Mouse (Mus musculus): ENCODE data around the gene Myrf. TPM values are rescaled to one million over a fixed set of nuclear protein-coding genes. Genes with fewer than 3 reads are reported as not detected.

Myrf gene
- total RNA-seq (2021), result 10 to 100 TPM; 30.5 to 32.4 TPM

- peak; percentile 65 to 70 for DNase-seq (ENCODE audit: extremely low spot score in 1 of 2, low spot score in 1 of 2)
These were observed at the start of gene Myrf for GRCm38 (mm10) chr19:10240654-10241305. Gene Myrf, minus strand, starts transcription at chr19:10240748.

GRCm38 (mm10) chr19:10289609-10290150 is 49.1 kb upstream of the Myrf start:
- DNase-seq (ENCODE audit: extremely low spot score in 1 of 2, low spot score in 1 of 2), result no peak

- no peak for DNase-seq (ENCODE audit: extremely low spot score in 1 of 2, low spot score in 1 of 2)
These were observed 47.8 kb upstream of the Myrf start for GRCm38 (mm10) chr19:10288125-10289040.

- no peak for DNase-seq (ENCODE audit: extremely low spot score in 1 of 2, low spot score in 1 of 2)
These were observed 45.9 kb upstream of the Myrf start for GRCm38 (mm10) chr19:10286458-10286872.

DNA sequence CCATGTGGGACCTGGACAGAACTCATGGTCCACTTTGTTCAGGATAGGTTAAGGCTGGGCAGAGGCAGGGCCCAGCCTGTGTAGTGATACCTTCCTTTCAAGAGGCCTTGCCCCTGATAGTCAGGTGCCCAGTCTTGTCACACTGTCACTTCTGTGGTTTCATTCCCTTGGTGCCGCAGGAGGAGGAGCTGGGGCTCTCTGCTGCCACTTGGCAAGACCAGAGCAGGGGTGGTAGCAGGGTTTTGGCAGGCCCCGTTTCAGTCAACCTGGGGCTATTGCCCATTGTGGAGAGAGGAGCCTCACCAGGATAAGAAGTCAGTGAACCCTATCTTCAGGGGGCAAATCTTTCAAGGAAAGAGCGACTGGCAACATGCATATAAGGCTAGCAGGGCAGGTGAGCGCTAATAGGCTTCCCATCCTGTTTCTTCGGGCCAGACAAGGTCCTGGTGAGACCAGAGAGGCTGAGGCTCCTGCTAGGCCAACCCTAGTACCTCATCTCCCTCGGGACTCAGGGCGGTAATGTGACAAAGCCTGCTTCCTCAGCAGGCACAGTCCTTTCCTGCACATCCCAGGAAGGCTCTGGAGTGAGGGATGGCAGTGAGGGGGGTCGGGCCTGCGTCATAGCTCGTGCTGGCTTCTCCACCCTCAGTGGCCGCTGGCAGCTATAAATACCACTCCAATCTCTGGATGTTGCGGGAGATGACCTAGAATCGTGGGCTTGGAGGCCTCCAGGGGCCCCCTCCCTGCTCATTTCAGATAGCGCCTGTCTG is 40.4 kb upstream of the Myrf start:
- no peak for DNase-seq (ENCODE audit: extremely low spot score in 1 of 2, low spot score in 1 of 2)

DNA sequence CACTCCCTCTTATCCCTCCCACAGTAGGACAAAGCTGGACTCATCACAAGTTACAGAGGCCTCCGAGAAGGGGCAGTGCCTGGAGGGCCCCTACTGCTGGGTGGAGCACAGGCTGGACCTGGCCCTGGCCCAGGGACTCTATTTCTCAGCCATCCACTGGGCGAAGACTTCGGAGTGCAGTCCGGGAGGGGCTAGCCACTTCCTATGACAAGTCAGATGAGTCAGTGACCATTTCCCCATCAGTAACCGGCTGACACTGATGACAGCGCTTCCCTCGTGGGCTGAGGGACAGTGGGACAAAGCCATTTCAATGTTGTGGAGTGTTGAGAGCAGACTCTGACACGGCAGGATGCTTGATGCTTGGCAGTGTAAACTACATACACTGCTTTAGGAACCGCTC is 39.1 kb upstream of the Myrf start:
- DNase-seq (ENCODE audit: extremely low spot score in 1 of 2, low spot score in 1 of 2), result no peak

GRCm38 (mm10) chr19:10278669-10279324 is 38.2 kb upstream of the Myrf start:
- no peak for DNase-seq (ENCODE audit: extremely low spot score in 1 of 2, low spot score in 1 of 2)

DNA sequence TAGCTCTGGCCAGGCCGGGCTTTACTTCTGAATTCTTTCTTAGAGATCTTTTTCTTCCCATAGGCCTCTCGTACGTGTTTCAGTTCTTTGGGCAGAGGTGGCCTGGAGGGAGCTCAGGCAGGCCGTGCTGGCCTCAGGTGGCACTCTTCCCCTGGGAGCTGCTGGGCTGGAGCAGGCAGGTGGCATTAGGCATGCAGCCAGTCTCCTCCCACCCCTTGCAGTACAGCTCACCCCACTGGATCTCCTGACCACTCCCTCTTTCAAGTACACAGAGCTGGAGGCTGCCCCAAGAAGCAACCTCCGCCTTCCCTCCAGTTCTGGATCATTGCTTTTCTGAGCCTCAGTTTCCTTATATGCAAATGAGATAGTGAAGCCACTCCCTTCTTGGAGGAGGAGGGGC is 37.2 kb upstream of the Myrf start:
- no peak for DNase-seq (ENCODE audit: extremely low spot score in 1 of 2, low spot score in 1 of 2)

- DNase-seq (ENCODE audit: extremely low spot score in 1 of 2, low spot score in 1 of 2), result peak in 1 of 2 experiments; percentile 43
These were observed 36.8 kb upstream of the Myrf start for GRCm38 (mm10) chr19:10277331-10277730.

GRCm38 (mm10) chr19:10276483-10277144 is 36.1 kb upstream of the Myrf start:
- DNase-seq (ENCODE audit: extremely low spot score in 1 of 2, low spot score in 1 of 2), result peak; percentile 46 to 54

DNA sequence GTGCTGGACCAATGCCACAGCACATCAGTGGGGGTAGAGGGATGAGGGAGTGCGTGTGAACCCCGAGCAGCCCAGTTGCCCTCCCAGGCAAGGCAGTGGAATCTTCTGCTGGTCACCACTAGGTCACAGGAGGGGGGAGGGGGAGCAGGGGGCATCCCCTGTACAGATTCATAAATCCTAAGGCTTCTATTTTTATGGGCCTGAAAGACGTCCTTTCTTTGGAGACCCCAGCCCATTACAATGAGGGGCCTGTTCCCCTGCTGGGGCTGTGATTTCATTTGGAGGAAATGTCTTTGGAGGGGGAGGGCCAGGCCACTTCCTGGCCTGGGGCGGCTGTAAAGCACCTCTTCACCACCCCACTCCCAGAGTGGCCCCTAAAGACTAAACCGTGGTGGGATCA is 33.5 kb upstream of the Myrf start:
- no peak for DNase-seq (ENCODE audit: extremely low spot score in 1 of 2, low spot score in 1 of 2)

GRCm38 (mm10) chr19:10272746-10273145 is 32.2 kb upstream of the Myrf start:
- no peak for DNase-seq (ENCODE audit: extremely low spot score in 1 of 2, low spot score in 1 of 2)

- DNase-seq (ENCODE audit: extremely low spot score in 1 of 2, low spot score in 1 of 2), result no peak
These were observed 31.0 kb upstream of the Myrf start for GRCm38 (mm10) chr19:10271592-10271991.

- DNase-seq (ENCODE audit: extremely low spot score in 1 of 2, low spot score in 1 of 2), result no peak
These were observed 29.8 kb upstream of the Myrf start for GRCm38 (mm10) chr19:10270356-10270755.

DNA sequence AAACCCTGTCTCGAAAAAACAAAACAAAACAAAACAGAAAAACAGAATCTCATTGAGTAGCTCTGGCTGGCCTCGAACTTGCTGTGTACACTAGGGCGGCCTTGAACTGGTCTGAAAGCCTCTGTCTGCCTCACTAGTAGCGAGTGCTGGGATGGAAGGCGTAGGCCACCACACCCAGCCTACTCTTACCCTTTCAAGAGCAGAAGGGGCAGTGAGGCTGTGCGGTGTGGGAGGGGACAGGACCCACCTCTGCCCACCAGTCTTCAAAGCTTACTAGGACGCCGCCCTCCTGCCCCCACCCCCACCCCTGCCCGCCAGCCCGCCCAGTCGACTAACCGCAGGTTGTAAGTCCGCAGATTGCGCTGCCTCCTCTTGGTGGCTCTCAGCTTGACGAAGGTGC is 28.3 kb upstream of the Myrf start:
- no peak for DNase-seq (ENCODE audit: extremely low spot score in 1 of 2, low spot score in 1 of 2)

DNA sequence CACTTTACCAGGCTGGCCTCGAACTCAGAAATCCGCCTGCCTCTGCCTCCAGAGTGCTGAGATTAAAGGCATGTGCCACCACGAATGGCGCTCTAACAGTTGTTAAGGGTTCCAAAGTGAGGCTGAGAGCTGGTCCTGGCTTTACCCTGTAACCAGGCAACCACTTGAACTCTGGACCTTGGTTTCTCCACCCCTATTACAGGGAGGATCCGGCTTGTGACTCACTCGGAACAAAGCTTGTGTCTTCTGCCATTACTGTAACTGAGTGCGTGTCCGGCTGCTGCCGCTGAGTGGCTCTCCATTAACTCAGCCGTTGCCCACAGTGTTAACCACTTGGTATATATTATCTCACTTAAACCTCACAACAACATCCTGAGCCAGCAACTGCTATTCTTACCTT is 27.4 kb upstream of the Myrf start:
- DNase-seq (ENCODE audit: extremely low spot score in 1 of 2, low spot score in 1 of 2), result no peak

DNA sequence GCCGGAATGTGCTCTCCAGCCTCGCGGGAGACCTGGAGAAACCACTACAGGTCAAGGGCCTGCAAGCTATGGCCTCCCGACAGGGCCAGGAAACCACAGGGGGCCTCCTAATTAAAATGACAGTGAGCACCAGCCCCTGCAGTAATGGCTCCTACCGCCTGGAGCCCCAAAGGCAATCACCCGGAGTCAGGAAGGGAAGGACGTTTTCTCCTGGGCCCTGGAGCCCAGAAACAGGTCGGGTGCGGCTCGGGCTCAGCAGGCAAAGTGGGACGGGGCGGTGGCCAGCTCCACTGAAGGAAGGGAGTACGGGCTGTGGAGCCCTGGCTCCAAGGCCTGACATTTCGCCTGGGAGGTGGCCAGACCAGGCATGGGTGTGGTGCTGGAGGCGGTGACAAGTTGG is 26.5 kb upstream of the Myrf start:
- no peak for DNase-seq (ENCODE audit: extremely low spot score in 1 of 2, low spot score in 1 of 2)

GRCm38 (mm10) chr19:10266196-10266850 is 25.8 kb upstream of the Myrf start:
- peak; percentile 52 to 76 for DNase-seq (ENCODE audit: extremely low spot score in 1 of 2, low spot score in 1 of 2)

GRCm38 (mm10) chr19:10261369-10261768 is 20.8 kb upstream of the Myrf start:
- DNase-seq (ENCODE audit: extremely low spot score in 1 of 2, low spot score in 1 of 2), result no peak
